In genomic region chr6:42349006-42349425, GRCm38 (mm10) we compare ENCODE assay signal across 8 mouse cellular contexts. TPM values are rescaled to one million over a fixed set of nuclear protein-coding genes. Genes with fewer than 3 reads are reported as not detected.
DNase-seq lines count a peak whose midpoint lies in the region; ATAC-seq and TF ChIP-seq lines count a peak whose summit lies in the region.

No protein-coding gene starts in this region.

- no peaks in the 10 kb centered on the region for H3K27me3 ChIP-seq in hindbrain, embryonic 14.5 days (ENCODE audit: control insufficient read depth, insufficient read depth, low read length)

- H3K9me3 ChIP-seq in hindbrain, embryonic 14.5 days (ENCODE audit: control insufficient read depth, low read length), result no peaks in the 10 kb centered on the region

- H3K9ac ChIP-seq in hindbrain, embryonic 14.5 days, result peak overlapping the region; percentile 91

- peak; percentile 60 for ATAC-seq in activated CD4-positive, CD25-positive, alpha-beta regulatory T cell, adult 4 months
- peak; percentile 9; the same call in 1 of the 2 replicates for ATAC-seq in hindbrain, embryonic 14.5 days (ENCODE audit: low FRiP score)
- no peak for ATAC-seq in monocyte, adult 5-6 weeks (replicated peaks; ENCODE audit: insufficient number of reproducible peaks, low FRiP score, low TSS enrichment, poor library complexity, severe bottlenecking)

- DNase-seq in cerebellum, postnatal 10 days, result peak; percentile 80 to 82
- peak; percentile 68 to 76 for DNase-seq in frontal cortex, postnatal 36 days (ENCODE audit: low spot score in 2 of 2)
- DNase-seq in hindbrain, embryonic 14.5 days (ENCODE audit: low spot score), result peak; percentile 69
- peak; percentile 63 to 76 for DNase-seq in left cerebral cortex, adult 2 months (ENCODE audit: extremely low spot score in 1 of 2, low spot score in 2 of 2)
- peak; percentile 78 to 85 for DNase-seq in lung, postnatal 4 days
- peak; percentile 68 for DNase-seq in right cerebral cortex, postnatal 4 days

- peak overlapping the region; percentile 94 for H3K4me3 ChIP-seq in hindbrain, embryonic 14.5 days (replicated peaks; ENCODE audit: low read length)
- peak overlapping the region; percentile 95 for H3K4me3 ChIP-seq in left cerebral cortex, adult 2 months

- peak overlapping the region; percentile 79 for H3K27ac ChIP-seq in hindbrain, embryonic 14.5 days
- peak overlapping the region; percentile 98 for H3K27ac ChIP-seq in left cerebral cortex, adult 2 months

- intact Hi-C loops in left cerebral cortex, adult 2 months (cut with DNase I), result loop anchor here (2.0 kb wide), 2 partner anchors 24 to 32 kb away; partner anchors contain the start of gene Fam131b

- 0 out of 2 replicates have a peak, but pooled peaks cover 11% of the 10 kb centered on the region for H3K36me3 ChIP-seq in hindbrain, embryonic 14.5 days (replicated peaks; ENCODE audit: control insufficient read depth, insufficient read depth)

- peak overlapping the region; percentile 83 for H3K4me2 ChIP-seq in hindbrain, embryonic 14.5 days (replicated peaks)

- peaks cover 18% of the 10 kb centered on the region for H3K4me1 ChIP-seq in hindbrain, embryonic 14.5 days (replicated peaks; ENCODE audit: control insufficient read depth, insufficient read depth, low read length)

- TF ChIP-seq CTCF in left cerebral cortex, adult 2 months (IDR thresholded peaks at IDR 0.05), result peak; percentile 73

- under 1% methylated on average over 11 of the region's 11 CpGs for WGBS in hindbrain, embryonic 14.5 days

RNA-seq across cellular contexts. Expression of gene Zyx, which starts 0.4 kb away (rescaled TPM):
- 10 to 100 TPM; 62.8 to 78.6 TPM for polyA plus RNA-seq in activated CD4-positive, CD25-positive, alpha-beta regulatory T cell, adult 4 months (2017; shearing (Covaris generic))
- 56.6 and 60.3 TPM in 2 replicates for polyA plus RNA-seq in hindbrain, embryonic 14.5 days (2014; fragmentation: Nextera tagmentation; extraction: Ambion mirVana)
- 10 to 100 TPM; 47.6 to 47.8 TPM for total RNA-seq in left cerebral cortex, adult 2 months (2021)
- total RNA-seq in monocyte, adult 5-6 weeks (2017), result 102 to 184 TPM (median 117 TPM) in 3 replicates

RNA-seq across cellular contexts. Expression of gene Epha1, which starts 24.1 kb away (rescaled TPM):
- under 1 TPM in 1 of 2 experiments, not detected in 1; 0.63 TPM for polyA plus RNA-seq in activated CD4-positive, CD25-positive, alpha-beta regulatory T cell, adult 4 months (2017; shearing (Covaris generic))
- polyA plus RNA-seq in hindbrain, embryonic 14.5 days (2014; fragmentation: Nextera tagmentation; extraction: Ambion mirVana), result 0.16 and 0.24 TPM in 2 replicates
- total RNA-seq in left cerebral cortex, adult 2 months (2021), result under 1 TPM; 0.12 to 0.29 TPM
- total RNA-seq in monocyte, adult 5-6 weeks (2017), result 0.29 to 0.43 TPM in 2 of 3 replicates, not detected in the other

RNA-seq across cellular contexts. Expression of gene Fam131b, which starts 24.6 kb away (rescaled TPM):
- polyA plus RNA-seq in activated CD4-positive, CD25-positive, alpha-beta regulatory T cell, adult 4 months (2017; shearing (Covaris generic)), result not detected
- polyA plus RNA-seq in hindbrain, embryonic 14.5 days (2014; fragmentation: Nextera tagmentation; extraction: Ambion mirVana), result 7.2 and 7.9 TPM in 2 replicates
- 100 to 1,000 TPM; 111 TPM for total RNA-seq in left cerebral cortex, adult 2 months (2021)
- 0.10 to 0.32 TPM in 2 of 3 replicates, not detected in the other for total RNA-seq in monocyte, adult 5-6 weeks (2017)

RNA-seq across cellular contexts. Expression of gene Tas2r143, which starts 51.0 kb away (rescaled TPM):
- polyA plus RNA-seq in activated CD4-positive, CD25-positive, alpha-beta regulatory T cell, adult 4 months (2017; shearing (Covaris generic)), result not detected
- polyA plus RNA-seq in hindbrain, embryonic 14.5 days (2014; fragmentation: Nextera tagmentation; extraction: Ambion mirVana), result not detected in 2 replicates
- total RNA-seq in left cerebral cortex, adult 2 months (2021), result not detected
- 2.9 to 4.2 TPM in 2 of 3 replicates, not detected in the other for total RNA-seq in monocyte, adult 5-6 weeks (2017)

RNA-seq across cellular contexts. Expression of gene Tas2r135, which starts 56.2 kb away (rescaled TPM):
- under 1 TPM in 1 of 2 experiments, not detected in 1; 0.52 TPM for polyA plus RNA-seq in activated CD4-positive, CD25-positive, alpha-beta regulatory T cell, adult 4 months (2017; shearing (Covaris generic))
- polyA plus RNA-seq in hindbrain, embryonic 14.5 days (2014; fragmentation: Nextera tagmentation; extraction: Ambion mirVana), result not detected in 2 replicates
- total RNA-seq in left cerebral cortex, adult 2 months (2021), result not detected
- 1.6 TPM in 1 of 3 replicates, not detected in the others for total RNA-seq in monocyte, adult 5-6 weeks (2017)

Comparison
In these comparisons a context has a peak if more than half of its experiments do, and no peak if none do; other contexts are left out.
1. RNA of gene Fam131b, which starts 24.6 kb away (total RNA-seq): 111 TPM in left cerebral cortex, adult 2 months; 0.10 to 0.32 TPM in monocyte, adult 5-6 weeks; every median in the first group is over 10 times any median in the second.
2. Peak in every context shown above with its lines, with median percentiles within 50 percentile points of each other: DNase-seq.